Mouse (Mus musculus) liver (tissue): ENCODE measurements at regions not wholly inside any gene's neighbourhood (a gene's known extent, or its start where the extent isn't known, plus 50 kb on each side); places are given as distances from the start of the nearest gene placed in this dataset.

ENCODE experiments used
- DNase-seq: peaks from one replicate; pipeline ENCODE4 v3.0.0-alpha.2; 2020; ENCODE audit warnings: mixed read lengths

DNA sequence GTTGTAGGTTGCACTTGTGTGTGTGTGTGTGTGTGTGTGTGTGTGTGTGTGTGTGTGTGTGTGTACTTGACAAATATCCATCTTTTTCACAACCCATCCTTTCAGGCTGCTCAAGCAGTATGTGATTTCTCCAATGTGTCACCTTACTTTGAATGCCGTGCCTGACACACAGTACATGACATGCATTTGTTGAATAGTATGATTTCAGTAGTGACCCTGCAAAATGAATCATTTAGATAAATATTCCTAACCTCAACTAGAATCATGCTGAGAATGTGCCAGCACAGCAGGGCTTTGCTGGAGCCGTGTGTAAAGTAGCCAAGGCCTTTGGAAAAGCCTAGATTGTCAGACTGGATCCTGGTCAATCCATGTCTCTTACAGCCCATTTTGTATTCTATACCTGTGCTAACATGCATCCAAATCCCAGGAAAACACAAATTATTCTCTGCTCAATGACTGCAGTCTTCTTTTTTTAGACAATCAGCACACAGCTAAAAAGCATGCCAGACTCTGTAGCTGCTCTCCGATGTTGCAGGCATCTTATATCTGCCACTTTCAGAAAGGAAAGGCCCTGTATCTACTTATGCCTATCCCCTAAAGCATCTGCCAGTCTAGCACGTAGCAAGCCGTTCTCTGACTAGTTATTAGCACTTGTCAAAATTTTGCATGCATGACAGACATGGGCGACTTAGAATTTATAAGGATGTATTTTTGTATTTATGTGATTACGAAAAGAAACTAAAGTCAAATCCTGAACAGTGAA, 60.0 kb upstream of the Gpr141 start:
- no peak for DNase-seq

DNA sequence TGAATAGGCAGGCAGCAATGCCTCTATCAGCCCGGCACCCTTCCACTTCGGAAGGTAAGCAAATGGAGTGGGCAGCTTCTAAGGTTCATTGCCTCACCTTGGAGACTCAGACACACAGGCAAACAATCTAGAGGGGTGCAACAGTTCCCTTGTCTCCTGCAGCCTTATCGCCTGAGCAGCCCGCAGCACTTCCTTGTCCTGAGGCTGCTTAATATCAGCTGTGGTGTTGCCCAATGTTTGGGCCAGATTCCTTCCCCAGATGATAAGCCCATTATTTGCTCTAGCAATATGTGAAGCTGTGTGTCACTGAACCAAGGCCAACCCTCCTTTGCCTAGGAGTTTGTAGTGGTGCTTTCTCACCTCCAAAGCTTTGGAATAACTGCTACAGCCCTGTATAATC, 58.8 kb upstream of the Gpr141 start:
- DNase-seq, result no peak

DNA sequence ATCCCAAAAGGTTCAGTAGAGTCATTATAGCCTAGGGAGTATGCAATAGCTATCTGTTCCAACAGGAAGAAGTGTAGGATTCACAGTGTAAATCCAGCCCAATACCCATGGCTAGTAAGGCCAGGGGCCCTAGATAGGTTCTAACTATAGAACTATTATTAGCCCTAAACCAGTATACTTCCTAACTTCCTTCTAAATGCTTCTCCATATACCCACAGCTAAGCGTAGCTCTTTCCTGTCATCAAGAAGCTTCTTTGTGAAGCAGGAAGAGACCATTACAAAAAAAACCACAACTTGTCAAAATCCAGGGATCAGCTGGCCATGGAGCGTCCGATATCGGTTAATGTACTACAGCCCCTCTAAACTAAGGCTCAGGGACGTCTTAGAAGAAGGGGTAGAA, 57.7 kb upstream of the Gpr141 start:
- DNase-seq, result no peak

DNA sequence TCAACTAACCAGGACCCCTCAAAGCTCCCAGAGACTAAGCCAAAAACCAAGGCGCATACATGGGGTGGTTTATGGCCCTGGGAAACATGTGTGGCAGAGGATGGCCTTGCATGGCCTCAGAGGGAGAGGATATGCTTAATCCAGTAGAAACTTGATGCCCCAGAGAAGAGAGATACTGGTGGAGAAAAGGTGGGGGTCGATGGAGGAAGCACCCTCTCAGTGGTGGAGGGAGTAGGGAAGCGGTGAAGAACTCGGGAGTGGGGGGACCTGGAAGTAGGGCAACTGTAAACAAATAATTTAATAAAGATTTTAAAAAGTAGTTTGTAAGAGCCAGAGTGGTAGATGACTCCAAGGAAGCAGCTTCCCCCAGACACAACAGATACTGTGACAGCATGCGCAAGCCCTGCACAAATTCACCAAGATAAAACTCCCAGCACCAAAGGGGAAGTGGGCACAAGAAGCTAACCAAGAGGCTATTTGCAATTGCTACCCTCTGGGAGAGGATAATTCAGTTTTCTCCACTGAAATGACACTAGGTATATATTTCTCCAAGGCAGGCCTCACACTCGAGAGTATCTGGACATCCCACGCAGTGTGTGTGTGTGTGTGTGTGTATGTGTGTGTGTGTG, 50.7 kb upstream of the Gpr141 start:
- no peak for DNase-seq
